Mouse (Mus musculus) regulatory T cell (primary cell): ENCODE measurements around the gene Tgfb1.

Source experiments
- in situ Hi-C: fragments of 300-600 bp; cut with MboI, MseI; formaldehyde crosslinking; loops from one replicate; pipeline ENCODE4 v1.15.1; 2025; ENCODE audit warnings: high pct_unique_total_duplicates

Gene Tgfb1

DNA sequence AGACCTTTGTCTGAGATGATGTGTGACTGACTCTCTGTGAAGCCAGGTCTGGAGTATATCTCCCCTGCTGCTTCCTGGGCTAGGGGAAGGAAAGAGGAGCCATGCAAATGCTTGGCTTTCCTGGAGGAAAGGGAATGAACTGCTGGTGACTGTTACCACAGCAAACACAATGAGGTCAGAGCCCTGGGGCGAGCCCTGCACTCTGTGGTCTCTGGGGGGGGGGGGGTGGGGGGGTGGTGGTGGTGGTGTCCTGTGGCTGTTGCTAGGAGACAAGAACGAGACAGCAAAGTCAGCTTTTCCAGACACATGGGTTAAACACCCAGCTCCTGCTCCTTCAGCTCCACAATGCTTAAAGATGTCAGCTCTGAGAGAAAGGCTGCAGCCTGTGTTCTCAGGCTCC lies 42.6 kb downstream of the Tgfb1 start:
- in situ Hi-C loops, result no loop called here

DNA sequence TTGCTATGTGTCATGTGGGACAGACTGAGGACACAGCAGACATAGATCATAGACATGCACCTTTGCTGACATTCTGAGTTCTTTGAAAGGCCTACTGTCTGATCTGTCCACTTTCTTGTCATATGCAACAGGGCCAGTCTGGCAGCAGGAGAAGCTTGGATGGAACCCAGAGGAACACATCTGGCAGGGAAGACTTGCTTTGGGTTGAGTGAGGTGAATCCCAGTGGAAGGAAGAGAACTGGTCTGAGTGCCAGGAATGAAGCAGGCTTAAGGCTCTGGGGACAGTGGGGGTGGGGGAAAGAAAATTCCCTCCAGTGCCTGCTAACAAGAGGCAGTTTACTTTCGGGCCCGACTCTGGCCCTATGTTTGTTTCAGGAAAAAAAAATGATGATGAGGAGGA lies 43.1 kb downstream of the Tgfb1 start:
- in situ Hi-C loops, result no loop called here

DNA sequence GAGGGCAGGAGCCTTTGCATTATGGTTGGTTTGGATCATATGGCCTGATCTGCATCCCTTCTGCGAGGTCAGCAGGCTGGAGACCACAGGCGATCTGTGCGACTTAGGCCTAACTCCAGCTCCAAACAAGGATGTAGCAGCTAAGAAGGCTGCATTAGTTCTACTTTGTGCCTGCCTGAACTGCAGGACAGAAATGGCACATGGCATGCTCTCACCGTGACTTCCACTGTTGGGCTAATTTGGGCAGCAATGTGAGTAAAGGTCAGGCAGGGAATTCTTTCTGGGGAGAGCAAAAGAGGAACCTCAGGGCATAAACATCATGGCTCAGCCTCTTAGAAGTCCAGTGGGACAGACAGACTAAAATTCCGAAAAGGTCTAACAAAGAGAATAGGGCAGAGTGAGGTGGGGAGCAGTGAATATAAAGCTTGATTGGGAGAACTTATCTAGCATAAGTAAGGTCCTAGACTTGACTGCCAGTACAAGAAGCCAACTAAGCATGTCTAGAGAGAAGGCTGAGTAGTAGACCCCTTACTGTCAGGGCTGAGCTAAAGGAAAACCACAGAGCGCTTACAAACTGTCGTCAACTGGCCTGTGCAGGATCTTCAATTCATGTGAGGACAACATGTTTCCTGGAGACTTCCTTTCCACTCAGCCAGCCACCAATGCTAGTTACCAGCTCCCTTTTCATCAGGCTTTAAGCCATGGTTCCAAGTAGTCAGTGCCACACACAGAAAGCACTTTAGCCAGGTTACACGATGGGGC lies 44.7 kb downstream of the Tgfb1 start:
- in situ Hi-C loops, result no loop called here

DNA sequence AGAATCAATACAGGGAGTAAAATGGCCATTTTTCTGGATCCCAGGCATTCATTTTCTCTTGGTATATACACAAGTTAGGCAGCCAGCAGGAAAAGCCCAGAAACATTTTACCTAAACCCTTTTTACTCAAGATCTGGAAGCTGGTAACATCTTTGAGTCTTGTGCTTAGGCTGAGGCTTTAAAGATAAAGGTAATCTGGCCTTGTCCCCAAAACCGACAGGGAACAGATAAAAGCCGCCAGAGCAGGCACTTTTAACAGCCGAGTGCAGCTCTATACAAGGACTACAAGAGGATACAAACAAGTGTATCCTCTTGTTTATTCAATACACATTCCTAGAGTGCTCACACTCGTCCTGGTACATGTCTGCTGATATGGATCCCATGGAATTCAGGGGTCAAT lies 48.2 kb downstream of the Tgfb1 start:
- in situ Hi-C loops, result no loop called here

DNA sequence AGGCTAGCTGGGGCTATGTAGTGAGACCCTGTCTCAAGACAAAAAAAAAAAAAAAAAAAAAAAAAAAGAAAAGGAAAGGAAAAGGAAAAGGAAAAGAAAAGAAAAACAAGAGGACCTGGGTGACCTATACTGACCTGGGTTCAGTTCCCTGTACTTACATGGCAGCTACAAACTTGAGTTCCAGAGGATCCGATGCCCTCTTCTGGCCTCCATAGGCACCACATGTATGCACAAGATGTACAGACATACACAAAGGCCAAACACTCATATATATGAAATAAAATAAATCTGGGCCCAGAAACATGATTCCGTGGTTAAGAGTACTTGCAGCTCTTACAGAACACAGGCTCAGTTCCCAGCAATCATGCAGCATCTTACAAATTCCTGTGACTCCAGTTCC lies 50.1 kb downstream of the Tgfb1 start:
- in situ Hi-C loops, result no loop called here

DNA sequence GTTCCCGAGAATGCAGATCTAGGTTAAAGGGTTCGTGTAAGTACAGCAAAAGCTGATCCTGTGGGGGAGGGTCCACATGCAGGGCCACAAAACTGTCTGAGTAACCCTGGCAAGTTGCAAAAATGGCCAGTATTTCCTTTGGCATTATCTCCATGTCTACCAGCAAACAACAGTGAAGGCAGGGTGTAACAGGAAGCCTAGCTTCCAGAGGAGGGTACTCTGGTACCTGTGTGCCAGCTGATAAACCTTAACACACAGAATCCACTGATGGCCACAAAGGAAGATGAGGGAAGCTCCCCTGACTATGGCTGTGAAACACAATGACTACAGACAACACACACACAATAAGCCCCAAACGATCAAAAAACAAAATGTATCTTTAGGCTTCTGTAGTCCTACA lies 51.5 kb downstream of the Tgfb1 start:
- in situ Hi-C loops, result no loop called here

DNA sequence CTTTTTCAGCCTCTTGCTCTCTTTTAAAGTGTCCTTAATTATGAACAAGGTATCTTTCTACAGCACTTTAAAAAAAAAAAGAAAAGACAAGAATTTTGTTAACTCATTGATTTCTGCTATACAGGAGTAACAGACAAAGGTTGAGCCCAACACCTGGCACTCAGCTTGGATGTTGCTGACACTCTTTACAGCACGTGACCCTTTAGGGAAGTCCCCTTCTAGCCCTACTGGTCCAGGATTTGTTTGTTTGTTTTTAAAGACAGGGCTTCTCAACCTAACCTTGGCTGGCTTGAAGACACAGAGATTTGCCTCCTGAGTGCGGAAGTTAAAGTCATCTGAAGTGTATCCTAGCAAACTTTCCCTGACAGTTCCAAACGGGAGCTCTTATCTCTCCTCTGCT lies 60.0 kb downstream of the Tgfb1 start:
- in situ Hi-C loops, result no loop called here

DNA sequence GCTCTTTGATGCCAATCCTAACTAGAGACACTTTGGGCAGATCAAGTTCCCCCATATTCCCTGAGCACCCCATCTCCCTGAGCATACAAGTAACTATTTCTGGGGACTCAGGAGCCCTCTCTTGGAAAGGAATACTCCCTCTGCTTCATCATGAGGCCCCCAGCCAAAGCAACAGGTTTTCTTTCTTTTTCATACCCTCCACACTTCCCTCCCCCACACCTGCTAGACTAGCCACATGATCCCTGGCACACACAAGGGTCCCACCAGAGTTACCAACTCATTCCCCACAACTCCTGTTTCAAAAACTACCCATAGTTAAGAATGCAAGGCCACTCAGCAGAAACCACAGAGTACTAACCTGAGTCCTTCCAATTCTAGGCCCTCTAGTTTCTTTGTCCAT lies 66.3 kb downstream of the Tgfb1 start:
- in situ Hi-C loops, result loop anchor here (25.0 kb wide), 1 partner anchor 1666 kb away; the partner anchor contains the start of gene Zfp180

DNA sequence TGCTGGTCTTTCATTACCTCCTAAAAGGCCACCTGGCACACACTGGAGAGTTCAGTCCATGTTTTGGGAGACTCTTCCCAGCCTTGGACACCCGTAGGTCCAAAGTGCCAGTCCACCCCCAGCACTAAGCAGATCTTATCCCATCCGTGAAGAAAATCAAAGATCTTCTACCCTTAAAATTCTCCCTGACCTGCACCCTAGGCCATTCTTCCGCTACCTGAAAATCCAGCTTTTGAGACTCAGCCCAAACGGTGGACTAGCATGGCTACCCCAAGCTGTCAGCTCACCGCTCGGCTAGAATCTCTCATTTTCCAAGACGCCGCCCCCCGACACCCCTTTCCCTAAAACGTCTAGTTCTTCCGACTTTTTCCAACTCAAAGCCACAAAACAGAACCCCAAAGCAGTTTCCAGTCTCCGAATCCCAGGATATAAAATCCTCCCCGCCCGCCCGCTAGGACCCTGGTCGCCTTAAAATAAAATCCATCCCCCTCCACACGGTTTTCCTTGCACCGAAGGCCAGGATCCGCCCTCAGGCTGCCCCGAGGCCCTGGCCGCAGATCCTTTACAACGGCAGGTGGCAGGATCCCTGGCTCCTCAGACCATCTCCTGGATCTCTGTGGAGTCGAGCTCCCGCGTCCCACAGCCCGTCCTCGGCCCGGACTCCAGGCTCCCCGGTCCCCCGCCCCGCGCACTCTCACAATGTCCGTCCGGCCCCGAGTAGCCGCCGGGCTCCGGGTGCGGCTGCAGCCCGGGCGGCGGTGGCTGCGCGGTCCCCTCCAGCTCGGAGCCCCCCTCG lies 67.0 kb downstream of the Tgfb1 start:
- in situ Hi-C loops, result loop anchor here (25.0 kb wide), 1 partner anchor 1667 kb away; the partner anchor contains the start of gene Zfp180

DNA sequence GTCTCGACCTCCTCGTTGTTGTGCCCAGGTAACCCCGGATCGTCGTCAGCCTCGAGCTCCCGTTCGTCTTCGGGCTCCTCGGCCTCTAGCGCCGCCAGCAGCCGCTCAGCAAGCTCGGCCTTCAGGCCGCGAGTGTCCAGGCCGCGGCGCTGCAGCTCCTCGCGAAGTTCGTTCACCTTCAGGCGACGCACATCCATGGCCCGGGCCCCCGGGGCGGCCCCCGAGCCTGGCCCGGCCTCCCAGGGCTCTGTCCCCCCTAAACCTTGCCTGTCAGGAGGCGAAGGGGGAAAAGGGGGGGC lies 67.6 kb downstream of the Tgfb1 start:
- in situ Hi-C loops, result loop anchor here (25.0 kb wide), 1 partner anchor 1667 kb away; the partner anchor contains the start of gene Zfp180
